Mouse (Mus musculus) brain, embryonic 14.5 days (tissue): ENCODE data around the gene Zfp869.

Experiments used
- CTCF ChIP-seq: fragments of 200-500 bp; IDR thresholded peaks from 2 replicates; pipeline ENCODE4 v1.5.1; 2012; ENCODE audit warnings: inconsistent platforms, mild to moderate bottlenecking, moderate library complexity, borderline replicate concordance; ENCODE audit not compliant: insufficient read depth, insufficient read length; ENCODE audit errors: extremely low read depth
- POLR2A ChIP-seq: fragments of 200-500 bp; IDR thresholded peaks from 2 replicates; pipeline ENCODE4 v1.6.1; 2012; ENCODE audit warnings: mild to moderate bottlenecking, inconsistent platforms, borderline replicate concordance; ENCODE audit not compliant: poor library complexity, insufficient read depth, insufficient read length, severe bottlenecking; ENCODE audit errors: extremely low read depth

- TF ChIP-seq CTCF (no peak), POLR2A (no peak)
Observed at GRCm38 (mm10) chr8:69713516-69713915, 3.0 kb upstream of the Zfp869 start.
